22 mouse cellular contexts compared by ENCODE assay signal in genomic region chr15:13094881-13095256, GRCm38 (mm10).
A peak's percentile ranks its signal among the peaks of the same experiment; 100 is the strongest.
DNase-seq lines count a peak whose midpoint lies in the region; ATAC-seq lines count a peak whose summit lies in the region.
"Had no signal": no experiment of that assay in that cellular context is flagged by ENCODE, and none has a peak within 500 bp of the region (broad histone marks: within the 10 kb centered on the region; RNA-seq: fewer than 3 reads in every experiment).

No protein-coding gene starts in this region.

- H3K27me3 ChIP-seq in midbrain, embryonic 11.5 days (ENCODE audit: control insufficient read depth, insufficient read depth, low read length): no peaks in the 10 kb centered on the region
- no peaks in the 10 kb centered on the region for H3K27me3 ChIP-seq in midbrain, embryonic 13.5 days
- H3K27me3 ChIP-seq in neural tube, embryonic 15.5 days (replicated peaks): no peaks in the 10 kb centered on the region
- H3K27me3 ChIP-seq in forebrain, embryonic 10.5 days (ENCODE audit: poor library complexity, severe bottlenecking): no peaks in the 10 kb centered on the region
- H3K27me3 ChIP-seq: embryonic facial prominence, embryonic 12.5 days; embryonic facial prominence, embryonic 15.5 days; heart, embryonic 13.5 days; hindbrain, embryonic 12.5 days; hindbrain, embryonic 15.5 days had no signal

- H3K4me2 ChIP-seq in midbrain, embryonic 11.5 days: no peak overlapping the region
- H3K4me2 ChIP-seq in midbrain, embryonic 13.5 days (replicated peaks): no peak overlapping the region
- H3K4me2 ChIP-seq in neural tube, embryonic 15.5 days: no peak overlapping the region
- H3K4me2 ChIP-seq: embryonic facial prominence, embryonic 12.5 days; embryonic facial prominence, embryonic 15.5 days; forebrain, embryonic 13.5 days; heart, embryonic 13.5 days; hindbrain, embryonic 12.5 days; hindbrain, embryonic 15.5 days had no signal

- H3K36me3 ChIP-seq in midbrain, embryonic 11.5 days (ENCODE audit: control insufficient read depth, insufficient read depth, low read length): no peaks in the 10 kb centered on the region
- no peaks in the 10 kb centered on the region for H3K36me3 ChIP-seq in midbrain, embryonic 13.5 days
- no peaks in the 10 kb centered on the region for H3K36me3 ChIP-seq in neural tube, embryonic 15.5 days
- peaks cover 13% of the 10 kb centered on the region for H3K36me3 ChIP-seq in forebrain, embryonic 10.5 days (replicated peaks)
- H3K36me3 ChIP-seq: embryonic facial prominence, embryonic 12.5 days; embryonic facial prominence, embryonic 15.5 days; heart, embryonic 13.5 days; hindbrain, embryonic 12.5 days; hindbrain, embryonic 15.5 days had no signal

- no peaks in the 10 kb centered on the region for H3K9me3 ChIP-seq in midbrain, embryonic 11.5 days (ENCODE audit: control insufficient read depth, low read length)
- H3K9me3 ChIP-seq in midbrain, embryonic 13.5 days: no peaks in the 10 kb centered on the region
- no peaks in the 10 kb centered on the region for H3K9me3 ChIP-seq in neural tube, embryonic 15.5 days (replicated peaks)
- no peaks in the 10 kb centered on the region for H3K9me3 ChIP-seq in forebrain, embryonic 10.5 days
- H3K9me3 ChIP-seq: embryonic facial prominence, embryonic 12.5 days; embryonic facial prominence, embryonic 15.5 days; forebrain, embryonic 13.5 days; heart, embryonic 13.5 days; hindbrain, embryonic 12.5 days; hindbrain, embryonic 15.5 days had no signal

- 0 out of 2 replicates have a peak, but pooled peaks cover 8% of the 10 kb centered on the region for H3K4me1 ChIP-seq in midbrain, embryonic 11.5 days (ENCODE audit: control insufficient read depth, insufficient read depth, low read length)
- peaks cover 24% of the 10 kb centered on the region for H3K4me1 ChIP-seq in midbrain, embryonic 13.5 days (replicated peaks)
- peaks cover 10% of the 10 kb centered on the region; the same call in 1 of the 2 replicates for H3K4me1 ChIP-seq in neural tube, embryonic 15.5 days
- H3K4me1 ChIP-seq in forebrain, embryonic 10.5 days: peaks cover 17% of the 10 kb centered on the region
- H3K4me1 ChIP-seq: embryonic facial prominence, embryonic 12.5 days had no signal

- no peak overlapping the region for H3K9ac ChIP-seq in midbrain, embryonic 11.5 days (ENCODE audit: low read length)
- H3K9ac ChIP-seq in midbrain, embryonic 13.5 days (replicated peaks): no peak overlapping the region
- no peak overlapping the region for H3K9ac ChIP-seq in neural tube, embryonic 15.5 days (replicated peaks)
- H3K9ac ChIP-seq: embryonic facial prominence, embryonic 12.5 days; embryonic facial prominence, embryonic 15.5 days; forebrain, embryonic 13.5 days; heart, embryonic 13.5 days; hindbrain, embryonic 12.5 days; hindbrain, embryonic 15.5 days had no signal

- WGBS in midbrain, embryonic 11.5 days: 67% methylated on average over 7 of the region's 7 CpGs
- WGBS in midbrain, embryonic 13.5 days: 58% methylated on average over 7 of the region's 7 CpGs
- WGBS in neural tube, embryonic 15.5 days: 63% methylated on average over 7 of the region's 7 CpGs
- WGBS in forebrain, embryonic 10.5 days: 72% methylated on average over 7 of the region's 7 CpGs

- H3K4me3 ChIP-seq in midbrain, embryonic 11.5 days (ENCODE audit: low read depth, low read length): no peak overlapping the region
- no peak overlapping the region for H3K4me3 ChIP-seq in midbrain, embryonic 13.5 days (replicated peaks)
- H3K4me3 ChIP-seq in neural tube, embryonic 15.5 days (replicated peaks): no peak overlapping the region
- H3K4me3 ChIP-seq in forebrain, embryonic 10.5 days: no peak overlapping the region
- H3K4me3 ChIP-seq: embryonic facial prominence, embryonic 12.5 days; embryonic facial prominence, embryonic 15.5 days; forebrain, embryonic 13.5 days; heart, embryonic 13.5 days; hindbrain, embryonic 12.5 days; hindbrain, embryonic 15.5 days had no signal

- DNase-seq in midbrain, embryonic 11.5 days (ENCODE audit: low spot score, missing footprints): peak; percentile 74
- peak; percentile 83 for DNase-seq in ES-CJ7 (ENCODE audit: low read depth, low spot score)
- peak; percentile 21 for DNase-seq in brain, adult 2 months (ENCODE audit: low read depth, low spot score)
- no peak for DNase-seq in forebrain, embryonic 10.5 days (ENCODE audit: extremely low spot score, low spot score)
- DNase-seq: adrenal gland, postnatal 10 days; adrenal gland, postnatal 36 days; cerebellum, adult 11 months; cerebellum, adult 2 months; cerebellum, adult 9-11 months; cerebellum, postnatal 25 days; gastrocnemius, postnatal 10 days; gastrocnemius, postnatal 36 days had no signal

- ATAC-seq in midbrain, embryonic 11.5 days (ENCODE audit: low FRiP score): no peak
- ATAC-seq in midbrain, embryonic 13.5 days: no peak
- ATAC-seq in neural tube, embryonic 15.5 days (ENCODE audit: low FRiP score): no peak
- ATAC-seq: CD4-positive, CD25-positive, alpha-beta regulatory T cell, adult 4 months; forebrain, embryonic 13.5 days; intestine, postnatal 0 days had no signal

- no peak overlapping the region for H3K27ac ChIP-seq in midbrain, embryonic 11.5 days (ENCODE audit: low read depth, low read length)
- H3K27ac ChIP-seq in midbrain, embryonic 13.5 days: no peak overlapping the region
- H3K27ac ChIP-seq in neural tube, embryonic 15.5 days (replicated peaks): no peak overlapping the region
- no peak overlapping the region for H3K27ac ChIP-seq in forebrain, embryonic 10.5 days
- H3K27ac ChIP-seq: embryonic facial prominence, embryonic 12.5 days; embryonic facial prominence, embryonic 15.5 days; forebrain, embryonic 13.5 days; heart, embryonic 13.5 days; hindbrain, embryonic 12.5 days had no signal
